Mouse (Mus musculus) intestine, embryonic 15.5 days (tissue): Measurements from ENCODE around the gene Lmx1b. TPM values are rescaled to one million over a fixed set of nuclear protein-coding genes. Genes with fewer than 3 reads are reported as not detected.

Experiments used
- ATAC-seq: fragments of 200-750 bp; cut with Nextera tagmentation; 2 replicates; pipeline ENCODE4 v1.8.0; 2017; ENCODE audit warnings: moderate TSS enrichment, moderate library complexity
- H3K27ac ChIP-seq: fragments of 300-500 bp; sonication (generic); 2 replicates; pipeline ENCODE4 v1.5.1; 2015; ENCODE audit warnings: mild to moderate bottlenecking, inconsistent platforms
- H3K27me3 ChIP-seq: fragments of 300-500 bp; sonication (generic); replicated peaks from 2 replicates; pipeline ENCODE4 v1.6.1; 2015; ENCODE audit warnings: inconsistent platforms
- H3K36me3 ChIP-seq: fragments of 300-500 bp; sonication (generic); 2 replicates; pipeline ENCODE4 v1.6.1; 2015; ENCODE audit warnings: inconsistent platforms
- H3K4me1 ChIP-seq: fragments of 300-500 bp; sonication (generic); replicated peaks from 2 replicates; pipeline ENCODE4 v1.6.1; 2015; ENCODE audit warnings: inconsistent platforms
- H3K4me2 ChIP-seq: fragments of 300-500 bp; sonication (generic); replicated peaks from 2 replicates; pipeline ENCODE4 v1.6.1; 2015; ENCODE audit warnings: mild to moderate bottlenecking, inconsistent platforms
- H3K4me3 ChIP-seq: fragments of 300-500 bp; sonication (generic); replicated peaks from 2 replicates; pipeline ENCODE4 v1.5.1; 2015; ENCODE audit warnings: inconsistent platforms
- H3K9ac ChIP-seq: fragments of 300-500 bp; sonication (generic); 2 replicates; pipeline ENCODE4 v1.6.1; 2015; ENCODE audit warnings: inconsistent platforms
- H3K9me3 ChIP-seq: fragments of 300-500 bp; sonication (generic); 2 replicates; pipeline ENCODE4 v1.6.1; 2016; ENCODE audit warnings: inconsistent platforms
- WGBS: fragments of 180-500 bp; shearing (Covaris S2); methylation state at CpG from one replicate; pipeline ENCODE4 v1.1.7; 2015; 5-methylcytosine and 5-hydroxymethylcytosine counted together
- polyA plus RNA-seq: library from polyadenylated mRNA; unstranded; fragments of >200 nt; fragmentation: Nextera tagmentation; extraction: Ambion mirVana; gene quantifications from 2 replicates; pipeline ENCODE4 v1.2.1, GENCODE M21; 2015

The Lmx1b gene
- polyA plus RNA-seq, 1 experiment from 2014 or later: 0.05 TPM

DNA sequence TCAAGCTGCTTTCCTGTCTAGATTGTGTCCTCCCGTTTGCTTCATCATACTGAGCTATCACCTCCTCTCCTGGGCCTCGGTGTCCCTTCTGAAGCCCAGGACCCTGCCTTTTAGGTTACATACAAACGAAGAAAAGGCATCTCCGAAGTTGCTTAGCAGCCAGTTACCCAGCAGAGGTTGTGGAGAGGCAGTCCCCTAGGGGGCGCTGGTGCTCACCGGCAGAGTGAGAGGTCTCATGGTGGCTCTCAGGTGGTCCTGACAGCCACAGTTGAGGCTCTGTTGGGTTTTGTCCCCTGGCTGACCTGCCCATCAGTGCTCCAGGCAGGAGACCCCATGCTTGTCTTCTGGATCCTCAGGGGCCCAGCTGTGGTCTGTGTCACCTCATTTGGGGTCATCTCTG is 80.6 kb downstream of the Lmx1b start:
- Histone ChIP-seq H3K4me2 (no peak overlapping the region), H3K27ac (no peak overlapping the region), H3K4me1 (peaks cover 6% of the 10 kb centered on the region; the same call in 1 of the 2 replicates), H3K36me3 (no peaks in the 10 kb centered on the region), H3K4me3 (no peak overlapping the region), H3K9me3 (no peaks in the 10 kb centered on the region), H3K27me3 (peaks cover 6% of the 10 kb centered on the region; the same call in 1 of the 2 replicates), H3K9ac (no peak overlapping the region)
- ATAC-seq: peak; percentile 27; the same call in 1 of the 2 replicates
- WGBS: 15% methylated on average over 6 of the region's 6 CpGs

DNA sequence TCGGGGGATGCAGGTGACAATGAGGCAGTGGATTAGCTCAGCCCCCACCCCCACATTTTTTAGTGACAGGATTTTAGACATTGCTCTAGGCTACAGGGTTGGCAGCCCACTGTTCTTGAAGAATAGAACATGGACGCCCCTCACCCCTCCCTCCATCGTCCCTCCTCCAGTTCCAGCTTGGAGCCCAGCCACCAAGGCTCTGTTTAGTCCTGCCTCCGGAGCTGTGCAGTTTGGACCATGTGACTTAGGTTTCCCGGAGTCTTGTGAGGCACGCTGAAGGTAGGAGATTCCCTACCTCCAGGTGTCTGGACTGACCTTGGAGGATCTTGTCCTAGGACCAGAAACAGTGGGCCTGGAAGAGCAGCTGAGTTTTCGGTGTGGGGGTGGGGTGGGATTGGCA is 81.0 kb downstream of the Lmx1b start:
- no peak overlapping the region for H3K27ac ChIP-seq
- H3K4me3 ChIP-seq: no peak overlapping the region
- no peak overlapping the region for H3K4me2 ChIP-seq
- peaks cover 1% of the 10 kb centered on the region; the same call in 1 of the 2 replicates for H3K27me3 ChIP-seq
- H3K36me3 ChIP-seq: no peaks in the 10 kb centered on the region
- WGBS: 27% methylated on average over 7 of the region's 7 CpGs
- no peak overlapping the region for H3K9ac ChIP-seq
- peaks cover 6% of the 10 kb centered on the region; the same call in 1 of the 2 replicates for H3K4me1 ChIP-seq
- no peak; the same call in 1 of the 2 replicates for ATAC-seq
- H3K9me3 ChIP-seq: no peaks in the 10 kb centered on the region

DNA sequence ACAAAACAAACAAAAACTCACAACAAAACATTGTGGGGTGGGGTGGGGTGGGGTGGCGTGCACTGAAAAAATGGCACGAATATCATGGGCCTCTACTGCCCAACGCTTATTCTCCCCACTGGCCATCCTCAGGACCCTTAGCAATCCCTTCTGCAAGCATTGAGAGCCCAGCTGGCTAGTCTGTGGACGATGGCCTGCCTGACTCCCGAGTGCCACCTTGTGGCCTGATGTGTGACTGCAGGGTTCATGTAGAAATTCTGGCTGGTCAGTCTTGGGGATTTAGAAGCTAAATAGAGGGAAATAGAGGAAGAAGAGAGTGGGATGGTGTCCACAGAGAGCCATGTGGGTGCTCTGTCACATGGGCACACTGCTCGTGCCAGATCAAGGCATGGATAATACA is 82.1 kb downstream of the Lmx1b start:
- 2% methylated on average over 6 of the region's 6 CpGs for WGBS
- Histone ChIP-seq H3K27ac (no peak overlapping the region), H3K9ac (no peak overlapping the region), H3K4me2 (no peak overlapping the region), H3K27me3 (no peaks in the 10 kb centered on the region; the same call in 1 of the 2 replicates), H3K36me3 (no peaks in the 10 kb centered on the region), H3K4me1 (peaks cover 6% of the 10 kb centered on the region; the same call in 1 of the 2 replicates), H3K4me3 (no peak overlapping the region), H3K9me3 (no peaks in the 10 kb centered on the region)
- no peak for ATAC-seq

DNA sequence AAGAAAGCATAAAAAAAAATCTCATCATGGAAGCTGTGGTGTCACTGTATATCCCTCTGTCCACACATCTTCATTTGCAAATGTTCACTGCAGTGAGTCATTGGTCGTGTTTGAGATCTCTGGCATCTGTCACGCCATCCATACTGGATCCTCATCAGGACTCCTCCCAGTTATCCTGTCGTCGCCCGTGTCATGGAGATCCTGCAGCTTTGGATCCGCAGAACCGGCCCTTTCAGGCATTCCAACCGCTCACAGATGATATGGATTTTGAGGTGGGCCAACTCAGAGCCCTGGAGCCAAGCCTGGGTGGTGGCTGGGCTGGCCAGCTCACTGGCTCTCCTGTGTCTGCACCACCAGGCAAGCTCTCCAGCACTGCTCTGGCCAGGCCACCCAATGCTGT is 84.7 kb downstream of the Lmx1b start:
- H3K36me3 ChIP-seq: no peaks in the 10 kb centered on the region
- 69% methylated on average over 8 of the region's 8 CpGs for WGBS
- no peak for ATAC-seq

DNA sequence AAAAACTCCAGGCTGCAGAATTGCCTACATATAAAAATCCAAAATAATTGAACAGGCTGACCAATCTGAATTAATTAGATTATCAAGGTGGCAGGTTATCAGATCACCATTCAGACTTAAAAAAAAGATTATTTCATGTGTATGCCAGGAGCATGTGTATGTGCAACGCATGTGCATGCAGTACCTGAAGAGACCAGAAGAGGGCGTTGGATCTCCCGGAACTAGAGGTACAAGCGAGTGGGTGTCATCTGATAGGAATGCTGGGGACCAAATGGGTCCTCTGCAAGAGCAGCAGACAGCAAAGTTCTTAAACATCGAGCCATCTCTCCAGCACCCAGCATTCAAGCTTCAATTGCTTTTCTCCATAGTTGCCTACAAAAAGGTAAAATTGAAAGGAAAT is 87.6 kb downstream of the Lmx1b start:
- Histone ChIP-seq H3K4me2 (no peak overlapping the region), H3K9ac (no peak overlapping the region), H3K9me3 (no peaks in the 10 kb centered on the region), H3K4me3 (no peak overlapping the region), H3K27me3 (no peaks in the 10 kb centered on the region), H3K4me1 (no peaks in the 10 kb centered on the region), H3K36me3 (no peaks in the 10 kb centered on the region), H3K27ac (no peak overlapping the region)
- no peak for ATAC-seq
- WGBS: 52% methylated on average over 5 of the region's 5 CpGs

More for the DNA sequence above, 84.7 kb downstream of the Lmx1b start:
- Histone ChIP-seq H3K27me3 (no peaks in the 10 kb centered on the region; the same call in 1 of the 2 replicates), H3K4me1 (peaks cover 6% of the 10 kb centered on the region; the same call in 1 of the 2 replicates), H3K9ac (no peak overlapping the region), H3K4me3 (no peak overlapping the region), H3K27ac (no peak overlapping the region), H3K4me2 (no peak overlapping the region), H3K9me3 (no peaks in the 10 kb centered on the region)

DNA sequence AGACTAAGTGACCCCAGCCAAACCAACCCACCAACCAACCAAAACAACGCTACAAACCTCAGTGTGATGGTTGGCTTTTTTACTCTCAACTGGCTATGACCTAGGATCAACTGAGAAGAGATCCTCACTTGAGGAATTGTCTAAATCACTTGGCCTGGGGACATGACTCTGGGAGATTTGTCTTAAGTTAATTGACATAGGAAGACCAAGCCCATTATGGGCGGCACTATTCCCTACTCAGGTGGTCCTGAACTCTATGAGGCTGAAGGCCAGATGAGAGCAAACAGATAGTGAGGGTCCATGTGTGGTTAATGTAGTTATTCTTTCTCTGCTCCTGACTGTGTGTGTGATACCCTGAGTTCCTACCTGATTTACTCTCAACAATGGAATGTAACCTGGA is 92.7 kb downstream of the Lmx1b start:
- Histone ChIP-seq H3K36me3 (no peaks in the 10 kb centered on the region), H3K9ac (no peak overlapping the region), H3K27ac (no peak overlapping the region), H3K9me3 (no peaks in the 10 kb centered on the region), H3K4me3 (no peak overlapping the region), H3K4me1 (peaks cover 26% of the 10 kb centered on the region), H3K4me2 (no peak overlapping the region), H3K27me3 (peaks cover 35% of the 10 kb centered on the region)
- 96% methylated on average over 2 of the region's 2 CpGs for WGBS
- no peak for ATAC-seq

DNA sequence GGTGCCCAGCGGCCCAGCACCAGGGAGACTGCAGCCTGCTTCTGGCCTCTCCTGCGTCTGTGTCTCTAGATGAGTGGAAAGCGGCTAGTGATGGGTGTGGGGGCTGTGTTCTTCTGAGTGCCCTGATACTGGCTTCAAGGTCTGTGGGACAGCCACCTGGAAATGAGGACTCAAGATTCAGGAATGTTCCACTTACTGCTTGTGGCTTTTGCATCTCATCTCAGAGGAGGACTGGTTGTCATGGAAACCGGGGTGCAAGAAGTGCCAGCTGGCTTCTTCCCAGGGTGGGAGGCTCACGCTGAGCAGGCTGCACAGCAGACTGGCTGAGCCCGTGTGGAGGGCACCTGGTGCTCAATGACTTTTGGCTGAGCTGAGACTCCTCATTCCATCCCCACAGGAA is 93.4 kb downstream of the Lmx1b start:
- Histone ChIP-seq H3K9me3 (no peaks in the 10 kb centered on the region), H3K4me3 (no peak overlapping the region), H3K4me2 (no peak overlapping the region), H3K27me3 (peaks cover 35% of the 10 kb centered on the region), H3K27ac (no peak overlapping the region), H3K9ac (no peak overlapping the region), H3K36me3 (no peaks in the 10 kb centered on the region), H3K4me1 (peaks cover 26% of the 10 kb centered on the region)
- 29% methylated on average over 6 of the region's 6 CpGs for whole genome bisulfite sequencing
- ATAC-seq: no peak; the same call in 1 of the 2 replicates

DNA sequence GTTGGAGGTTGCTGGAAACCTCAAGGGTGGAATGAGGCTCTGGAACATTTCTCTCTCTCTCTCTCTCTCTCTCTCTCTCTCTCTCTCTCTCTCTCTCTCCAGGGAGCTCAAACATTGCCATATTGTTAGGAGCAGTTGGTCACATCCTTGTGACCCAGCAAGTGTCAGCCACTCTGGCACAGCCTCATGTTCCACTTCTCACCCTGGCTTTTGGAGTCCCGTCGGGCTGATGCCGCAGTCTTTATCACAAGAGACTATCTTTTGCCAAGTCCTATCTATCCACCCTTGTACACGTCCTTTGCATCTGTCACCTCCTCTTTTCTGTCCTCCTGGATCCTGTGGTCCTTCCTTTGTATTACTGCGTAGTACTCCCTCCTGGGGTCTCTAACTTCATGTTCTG is 94.3 kb downstream of the Lmx1b start:
- ATAC-seq: no peak
- Histone ChIP-seq H3K27ac (no peak overlapping the region), H3K4me1 (peaks cover 26% of the 10 kb centered on the region), H3K9me3 (no peaks in the 10 kb centered on the region), H3K4me2 (no peak overlapping the region), H3K4me3 (no peak overlapping the region), H3K9ac (no peak overlapping the region), H3K36me3 (no peaks in the 10 kb centered on the region), H3K27me3 (peaks cover 35% of the 10 kb centered on the region)
- 82% methylated on average over 5 of the region's 5 CpGs for WGBS

DNA sequence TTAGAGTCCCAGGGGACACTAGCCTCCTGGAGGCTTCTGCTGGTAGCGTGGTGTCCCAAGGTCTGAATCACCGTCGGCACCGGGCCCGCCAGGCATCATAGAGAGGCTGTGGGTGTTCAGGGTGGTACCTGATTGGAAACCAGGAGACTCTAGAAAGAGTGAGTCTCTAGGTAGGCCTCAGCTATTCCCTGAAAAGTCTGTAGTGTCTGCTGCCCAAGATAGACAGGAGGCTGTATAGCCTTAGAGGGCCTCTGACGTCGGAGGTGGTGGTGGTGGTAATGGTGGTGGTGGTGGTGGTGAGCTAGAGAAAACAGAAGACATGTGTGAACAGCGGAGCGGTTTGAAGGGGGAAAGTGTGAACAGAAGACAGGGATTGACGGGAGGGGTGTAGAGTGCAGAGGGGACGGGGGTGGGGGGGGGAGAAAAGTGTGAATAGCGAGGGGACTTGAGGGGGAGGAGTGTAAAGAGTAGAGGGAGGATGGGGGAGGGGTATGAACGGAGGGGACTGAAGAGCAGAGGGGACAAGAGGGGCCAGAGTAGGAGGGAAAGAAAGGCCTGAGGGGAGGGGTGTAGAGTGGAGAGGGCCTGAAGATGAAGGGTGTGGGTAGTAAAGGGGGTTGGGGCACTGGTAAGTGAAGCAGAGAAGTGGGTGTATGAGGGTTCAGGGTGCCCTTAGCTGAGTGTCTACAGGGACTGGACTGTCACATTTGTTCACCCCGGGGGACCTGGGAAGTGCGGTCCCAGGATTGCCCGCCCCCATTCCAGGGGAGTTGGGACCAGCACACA is 95.3 kb downstream of the Lmx1b start:
- peak overlapping the region; percentile 96 for H3K4me2 ChIP-seq
- peak overlapping the region; percentile 44 for H3K4me3 ChIP-seq
- H3K27me3 ChIP-seq: peaks cover 41% of the 10 kb centered on the region
- H3K4me1 ChIP-seq: peaks cover 26% of the 10 kb centered on the region
- ATAC-seq: no peak; the same call in none of the 2 replicates
- H3K36me3 ChIP-seq: no peaks in the 10 kb centered on the region
- no peaks in the 10 kb centered on the region for H3K9me3 ChIP-seq
- H3K9ac ChIP-seq: peak overlapping the region; percentile 46
- no peak overlapping the region for H3K27ac ChIP-seq
- WGBS: 25% methylated on average over 16 of the region's 16 CpGs

DNA sequence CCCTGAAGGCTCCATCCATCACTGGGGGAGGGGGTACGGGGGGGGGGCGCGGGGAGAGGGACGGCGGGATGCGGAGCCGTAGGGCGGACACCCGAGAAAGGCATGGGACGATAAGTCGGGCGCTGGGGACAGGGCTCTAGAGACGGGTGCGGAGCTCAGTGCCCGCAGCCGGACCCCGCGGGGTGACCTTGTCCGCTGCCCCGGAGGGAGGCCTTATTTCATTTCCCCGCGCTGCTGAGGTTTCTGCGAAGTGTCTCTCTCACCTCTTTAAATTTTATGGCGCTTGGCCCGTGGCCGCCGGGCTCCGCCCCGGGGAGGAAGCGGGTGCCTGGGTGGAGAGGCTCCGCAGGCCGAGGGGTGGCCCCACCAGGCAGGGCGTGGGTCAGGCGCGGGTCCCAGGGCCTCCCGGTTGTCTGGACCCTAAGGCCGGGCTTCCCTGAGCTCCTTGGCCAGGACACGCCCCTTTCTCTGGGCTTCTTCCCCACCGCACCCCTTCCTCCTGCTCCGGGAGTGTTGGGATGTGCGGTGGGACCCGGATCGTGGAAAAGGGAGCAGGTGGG is 96.0 kb downstream of the Lmx1b start:
- Histone ChIP-seq H3K4me2 (peak overlapping the region; percentile 96), H3K27me3 (peaks cover 42% of the 10 kb centered on the region), H3K4me3 (peak overlapping the region; percentile 44), H3K9me3 (no peaks in the 10 kb centered on the region), H3K9ac (peak overlapping the region; percentile 46), H3K36me3 (no peaks in the 10 kb centered on the region), H3K27ac (no peak overlapping the region), H3K4me1 (peaks cover 26% of the 10 kb centered on the region)
- under 1% methylated on average over 42 of the region's 43 CpGs for WGBS
- peak; percentile 47 for ATAC-seq

DNA sequence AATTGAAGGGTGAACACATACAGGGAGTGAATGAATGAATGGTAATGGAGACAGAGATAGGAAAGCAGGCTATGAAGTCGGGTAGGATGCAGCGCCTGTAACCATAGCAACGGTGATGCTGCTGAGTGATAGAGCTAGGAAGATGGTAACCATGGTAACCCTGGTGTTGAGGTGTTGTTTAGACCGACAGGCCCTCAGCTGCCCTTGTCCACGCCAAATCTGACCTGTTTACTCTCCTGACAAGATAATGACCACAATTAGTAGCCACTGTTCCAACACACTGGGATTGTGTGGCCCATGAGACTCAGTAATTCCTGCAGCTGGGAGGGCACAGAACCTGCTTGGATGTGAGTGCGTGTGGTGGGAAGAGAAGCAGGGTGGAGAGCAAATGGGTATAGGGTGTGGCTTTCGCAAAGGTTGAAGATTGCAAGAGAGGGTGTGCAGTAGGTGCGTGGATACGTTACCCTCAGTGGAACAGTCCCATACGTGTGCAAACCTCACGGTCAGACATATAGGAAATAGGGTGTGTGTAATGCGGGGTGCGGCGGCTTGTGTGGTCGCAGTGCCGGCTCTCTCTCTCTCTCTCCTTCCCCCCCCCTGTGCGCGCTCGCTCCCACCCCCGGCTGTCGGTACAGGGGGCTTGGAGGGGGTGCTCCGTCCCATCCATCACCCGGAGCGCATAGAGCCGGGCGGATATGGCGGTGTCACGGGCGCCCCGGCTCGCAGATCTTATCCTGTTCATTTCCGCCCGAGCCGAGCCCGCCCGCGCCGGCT is 96.7 kb downstream of the Lmx1b start:
- no peak overlapping the region for H3K27ac ChIP-seq
- no peaks in the 10 kb centered on the region for H3K9me3 ChIP-seq
- WGBS: under 1% methylated on average over 35 of the region's 38 CpGs
- ATAC-seq: peak; percentile 60
- peak overlapping the region; percentile 46 for H3K9ac ChIP-seq
- peaks cover 26% of the 10 kb centered on the region for H3K4me1 ChIP-seq
- H3K4me2 ChIP-seq: peak overlapping the region; percentile 96
- H3K27me3 ChIP-seq: peaks cover 42% of the 10 kb centered on the region
- no peaks in the 10 kb centered on the region for H3K36me3 ChIP-seq
- peak overlapping the region; percentile 44 for H3K4me3 ChIP-seq
